Mouse (Mus musculus) gastrocnemius, adult 2 months (tissue): ENCODE measurements around the gene En1. TPM values are rescaled to one million over a fixed set of nuclear protein-coding genes. Genes with fewer than 3 reads are reported as not detected.

Experiments used
- DNase-seq: peaks from one replicate; pipeline ENCODE4 v3.0.0; 2022
- H3K27ac ChIP-seq: fragments of 200-600 bp; 2 replicates; pipeline ENCODE4 v1.8.1; 2022; ENCODE audit warnings: mild to moderate bottlenecking
- H3K4me3 ChIP-seq: fragments of 200-600 bp; 2 replicates; pipeline ENCODE4 v1.8.1; 2022; ENCODE audit warnings: mild to moderate bottlenecking, moderate library complexity
- CTCF ChIP-seq: fragments of 200-600 bp; IDR thresholded peaks from 2 replicates; pipeline ENCODE4 v1.8.1; 2022; ENCODE audit warnings: antibody characterized with exemption, mild to moderate bottlenecking, moderate library complexity
- intact Hi-C: fragments of 180-260 bp; cut with DNase I; formaldehyde crosslinking; loops from one replicate; pipeline ENCODE4 v1.15.1; 2025
- total RNA-seq, 2 experiments: library from RNA; stranded (reverse); gene quantifications; 2 replicates each; pipeline ENCODE4 v1.2.3; 2021

The En1 gene
- total RNA-seq, 2 experiments from 2014 or later, result 7.0 to 10.2 TPM

DNA sequence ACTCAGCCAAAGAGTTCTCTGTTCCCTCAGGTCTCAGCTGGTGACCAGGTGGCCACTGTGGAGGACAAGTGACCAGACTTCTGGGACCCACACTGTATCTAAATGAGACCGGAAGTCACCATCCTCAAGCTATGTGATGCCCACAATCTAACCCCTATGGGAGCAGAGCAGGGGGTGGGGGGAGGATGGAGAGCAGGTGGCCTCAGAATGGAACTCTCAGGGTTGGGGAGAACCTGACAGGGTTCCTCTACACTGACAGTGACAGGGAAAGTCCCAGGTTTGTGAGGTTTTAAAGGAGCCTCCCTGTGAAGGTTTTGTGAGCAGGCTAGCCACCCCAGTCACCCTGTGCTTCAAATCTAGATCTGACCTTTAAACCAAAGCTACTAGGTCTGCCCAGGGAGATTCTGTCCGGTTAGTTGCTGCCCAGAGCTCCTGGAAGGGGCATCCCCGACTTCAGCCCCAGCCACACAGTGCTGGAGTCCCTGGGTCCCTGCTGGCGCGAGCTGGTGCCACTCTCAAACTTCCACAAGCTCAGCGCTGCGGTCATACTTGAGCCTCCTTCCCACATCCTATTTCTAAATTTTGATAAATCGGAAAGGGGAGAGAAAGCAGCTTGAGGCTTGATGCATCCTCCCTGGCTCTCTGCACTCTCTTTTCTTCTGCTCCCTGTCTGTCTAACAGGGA, 8.8 kb upstream of the En1 start:
- Histone ChIP-seq H3K4me3 (no peak overlapping the region), H3K27ac (no peak overlapping the region)
- DNase-seq, result no peak
- intact Hi-C loops, result loop anchor here (5.0 kb wide), 1 partner anchor 459 kb away; no protein-coding TSS in a partner anchor
- no peak for TF ChIP-seq CTCF

DNA sequence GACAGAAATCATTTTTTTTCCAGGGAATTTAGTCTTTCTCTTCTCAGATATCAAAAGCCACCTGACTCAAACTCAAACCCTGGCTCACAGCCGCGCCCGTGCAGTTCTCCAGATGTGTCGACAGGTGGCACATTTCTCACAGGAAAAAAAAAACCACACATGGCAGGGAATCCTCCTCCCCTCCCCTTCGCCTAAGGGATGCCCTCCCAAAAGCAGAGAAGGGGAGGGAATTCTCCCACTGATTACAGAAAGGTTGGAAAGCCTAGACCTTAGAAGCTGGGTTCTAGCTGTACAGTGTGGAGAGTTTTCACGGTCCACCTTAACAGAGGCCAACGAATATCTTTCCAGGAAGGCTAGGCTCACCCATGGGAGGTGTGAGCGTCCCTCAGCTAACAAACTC, 7.6 kb upstream of the En1 start:
- TF ChIP-seq CTCF, result peak; percentile 80
- no peak overlapping the region for H3K4me3 ChIP-seq
- peak; percentile 59 for DNase-seq
- intact Hi-C loops, result loop anchor here (2.0 to 5.0 kb wide), 3 partner anchors 93 to 586 kb away; no protein-coding TSS in a partner anchor
- no peak overlapping the region for H3K27ac ChIP-seq

DNA sequence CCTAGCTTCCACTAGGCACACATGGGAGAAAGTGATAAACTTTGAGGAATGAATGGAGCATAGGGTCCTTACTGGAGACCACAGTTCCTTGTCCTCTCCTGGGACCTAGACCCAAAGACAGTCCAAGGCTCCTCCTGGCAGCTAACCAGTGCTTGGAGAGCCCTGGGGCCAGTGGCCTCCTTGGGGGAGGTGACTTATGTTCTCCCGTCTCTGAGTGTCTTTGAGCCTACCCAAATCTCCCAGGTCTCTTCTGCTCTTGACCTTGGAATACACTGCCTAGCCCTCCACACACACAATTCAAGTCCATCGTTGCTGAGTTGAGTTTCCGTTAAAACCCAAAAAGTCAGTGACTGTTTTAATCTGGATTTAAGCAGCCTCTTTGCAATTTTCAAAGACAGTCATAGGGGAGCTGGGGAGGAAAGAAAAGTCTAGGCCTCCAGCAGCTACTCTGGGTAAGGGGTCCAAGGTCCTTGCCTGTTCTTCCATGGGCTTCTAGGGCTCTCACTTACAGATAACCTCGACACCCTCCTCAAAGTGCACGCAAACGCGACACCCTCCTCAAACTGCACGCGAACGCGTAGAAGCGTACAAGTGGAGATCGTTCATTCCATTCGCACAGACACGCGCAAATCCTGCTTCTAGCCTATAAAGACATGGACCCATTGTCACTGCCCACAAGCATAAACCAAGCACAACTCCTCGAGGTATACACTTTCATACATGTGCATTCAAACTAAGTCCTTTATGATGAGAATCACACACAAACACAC, 6.6 kb upstream of the En1 start:
- intact Hi-C loops, result loop anchor here (2.0 to 5.0 kb wide), 2 partner anchors 92 to 585 kb away; no protein-coding TSS in a partner anchor
- DNase-seq, result no peak
- TF ChIP-seq CTCF, result no peak
- H3K27ac ChIP-seq, result no peak overlapping the region
- peak overlapping the region; percentile 75 for H3K4me3 ChIP-seq

DNA sequence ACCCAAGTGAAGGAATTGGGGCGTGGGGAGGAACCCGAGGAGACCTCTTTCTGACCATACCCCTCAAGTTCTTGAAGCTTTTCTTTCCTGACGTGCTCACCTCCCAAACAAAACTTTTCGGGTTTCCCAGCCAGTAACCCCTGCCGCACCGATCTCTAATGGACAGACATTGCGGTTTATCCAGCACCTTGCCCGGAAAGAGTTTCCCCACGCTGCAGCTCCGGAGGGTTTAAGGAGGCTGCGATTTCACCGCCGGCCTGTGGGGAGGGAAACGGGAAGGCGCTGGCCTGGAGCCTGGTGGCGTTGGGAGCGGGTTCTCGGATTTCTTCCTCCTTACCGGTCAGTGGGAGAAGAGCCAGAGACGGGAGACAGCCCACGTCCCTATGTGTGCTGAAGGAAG, 5.9 kb upstream of the En1 start:
- intact Hi-C loops, result loop anchor here (5.0 kb wide), 1 partner anchor 91 kb away; no protein-coding TSS in a partner anchor
- H3K27ac ChIP-seq, result peak overlapping the region; percentile 59; the same call in 1 of the 2 replicates
- DNase-seq, result peak; percentile 90
- peak overlapping the region; percentile 75 for H3K4me3 ChIP-seq
- TF ChIP-seq CTCF, result peak; percentile 48

DNA sequence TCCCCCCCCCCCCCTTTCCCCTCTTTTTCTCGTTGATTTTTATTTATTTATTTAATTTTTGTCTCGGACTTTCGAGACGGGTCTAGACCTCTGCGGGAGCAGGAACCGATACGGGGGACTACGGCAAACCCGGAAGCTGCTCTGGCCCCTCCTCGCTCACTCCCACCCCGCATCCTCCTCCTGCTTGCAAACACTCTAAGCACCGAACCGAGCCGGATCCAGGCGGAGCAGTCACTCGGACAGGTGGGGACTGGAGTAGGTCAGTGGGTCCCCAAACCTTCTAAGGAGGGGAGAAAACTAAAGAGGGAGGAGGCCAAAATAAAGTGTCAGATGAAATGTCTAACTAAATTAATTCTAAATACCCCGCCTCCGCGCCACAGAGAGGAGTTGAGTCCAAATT, 5.4 kb upstream of the En1 start:
- TF ChIP-seq CTCF, result no peak
- H3K27ac ChIP-seq, result peak overlapping the region; percentile 59; the same call in 1 of the 2 replicates
- DNase-seq, result peak; percentile 58
- intact Hi-C loops, result loop anchor here (5.0 kb wide), 1 partner anchor 91 kb away; no protein-coding TSS in a partner anchor
- H3K4me3 ChIP-seq, result peak overlapping the region; percentile 75

DNA sequence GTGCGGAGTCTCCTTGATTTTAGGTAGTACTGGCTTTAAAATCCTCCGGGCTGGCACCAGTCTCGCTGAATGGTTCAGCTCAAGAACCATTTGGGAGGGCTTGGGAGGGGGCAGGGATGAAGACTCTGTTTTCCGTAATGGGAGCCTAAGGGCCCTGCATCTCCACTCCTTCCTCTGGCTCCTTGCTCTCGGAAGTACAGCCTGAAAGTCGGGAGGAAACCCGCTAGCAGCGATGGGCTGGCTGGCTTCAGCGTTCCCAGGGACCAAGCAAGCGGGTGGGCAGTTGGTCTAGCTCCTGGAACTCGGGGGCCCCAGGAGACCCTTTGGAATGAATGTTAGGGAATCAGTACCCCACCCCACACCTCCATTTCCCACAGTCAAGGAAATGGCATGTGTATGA, 4.9 kb upstream of the En1 start:
- peak overlapping the region; percentile 75 for H3K4me3 ChIP-seq
- intact Hi-C loops, result loop anchor here (5.0 kb wide), 1 partner anchor 90 kb away; no protein-coding TSS in a partner anchor
- no peak for DNase-seq
- H3K27ac ChIP-seq, result peak overlapping the region; percentile 59; the same call in 1 of the 2 replicates
- no peak for TF ChIP-seq CTCF

DNA sequence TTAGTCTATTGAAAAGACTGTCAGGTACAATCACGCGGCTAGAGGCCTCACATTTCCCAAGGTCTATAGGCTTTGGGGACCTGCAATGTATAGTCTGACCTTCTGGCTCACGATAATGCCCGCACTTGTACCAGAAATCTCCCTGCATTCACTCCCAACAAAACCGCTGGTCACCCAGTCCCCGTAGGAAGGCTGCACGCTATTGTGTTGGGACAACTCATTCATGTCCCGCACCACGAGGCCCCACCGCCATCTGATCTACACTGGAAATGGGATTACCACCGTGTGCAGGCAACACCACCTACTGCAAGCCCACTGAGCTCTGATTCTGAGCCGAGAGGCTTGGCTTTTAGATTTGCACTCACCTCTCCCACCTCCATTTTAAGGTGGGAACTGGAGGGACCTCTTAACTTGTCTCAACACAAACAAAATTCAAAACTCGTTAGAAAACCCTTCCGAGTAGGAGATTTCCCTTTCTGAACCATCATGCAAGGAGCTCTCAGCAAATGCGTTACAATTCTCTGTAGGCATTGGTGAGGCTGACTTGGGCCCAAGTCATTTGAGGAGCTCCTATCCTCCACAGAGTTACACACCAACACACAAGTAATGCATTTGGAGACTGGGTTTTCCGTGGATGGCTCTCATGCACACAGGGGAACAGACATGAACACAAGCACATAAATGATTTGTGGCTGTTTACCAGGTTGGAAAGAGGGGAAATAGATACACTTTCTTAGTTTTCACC, 3.9 kb upstream of the En1 start:
- H3K27ac ChIP-seq, result no peak overlapping the region
- DNase-seq, result no peak
- no peak overlapping the region for H3K4me3 ChIP-seq
- intact Hi-C loops, result loop anchor here (5.0 kb wide), 1 partner anchor 89 kb away; no protein-coding TSS in a partner anchor
- no peak for TF ChIP-seq CTCF

DNA sequence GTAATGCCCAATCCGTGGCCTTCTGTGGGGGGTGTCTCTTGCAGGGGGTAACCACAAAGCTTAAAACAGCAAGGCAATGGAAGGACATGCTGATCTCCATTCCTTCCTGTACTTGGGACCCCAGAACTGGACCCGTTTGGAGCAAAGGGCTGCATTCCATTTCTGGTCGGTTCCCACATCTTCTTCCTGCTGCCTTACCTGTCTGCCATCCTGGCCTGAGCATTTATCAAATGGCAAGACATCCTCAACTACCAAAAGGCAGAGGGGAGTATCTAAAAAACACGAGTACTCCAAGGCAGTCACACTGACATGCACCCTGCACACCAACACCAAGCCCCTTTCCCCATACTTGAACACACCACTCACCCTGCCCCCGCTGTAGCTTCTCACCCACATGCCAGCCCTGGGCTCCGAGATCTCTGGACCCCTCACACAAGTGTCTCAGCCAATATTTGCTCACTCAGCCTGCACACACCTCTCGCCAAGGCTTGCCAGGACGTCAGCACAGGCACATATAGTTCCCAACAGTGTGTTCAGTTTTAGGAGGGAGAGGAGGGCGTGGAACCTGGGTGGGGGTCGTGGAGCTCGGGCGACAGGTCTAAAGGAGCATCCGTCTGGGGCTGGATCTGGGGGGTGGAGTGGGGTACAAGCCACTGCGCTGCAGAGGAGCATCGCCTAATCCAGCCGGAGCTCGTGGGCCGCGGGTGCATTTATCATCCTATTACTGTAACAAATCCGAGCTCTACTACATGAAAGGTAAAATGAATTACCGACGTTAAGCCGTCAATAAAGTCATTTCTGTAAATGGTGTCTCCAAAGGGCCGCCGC, 2.7 kb upstream of the En1 start:
- TF ChIP-seq CTCF, result no peak
- intact Hi-C loops, result loop anchor here (5.0 kb wide), 2 partner anchors 88 to 158 kb away; no protein-coding TSS in a partner anchor
- DNase-seq, result no peak
- peak overlapping the region; percentile 30 for H3K4me3 ChIP-seq
- H3K27ac ChIP-seq, result no peak overlapping the region

DNA sequence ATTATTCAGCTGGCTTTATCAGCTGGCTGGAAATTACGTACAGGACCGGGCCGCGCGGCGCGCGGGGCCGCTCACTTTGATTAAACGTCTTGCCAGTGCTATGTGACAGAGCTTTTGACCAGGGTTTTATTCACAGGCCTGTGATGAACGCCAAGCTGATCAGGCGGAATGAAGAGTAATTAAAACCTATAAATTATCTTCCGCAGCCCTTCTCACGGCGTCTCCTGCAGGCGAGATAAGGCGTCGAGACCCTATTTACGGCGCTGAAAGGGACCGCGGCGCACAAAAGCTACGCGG, 2.1 kb upstream of the En1 start:
- Histone ChIP-seq H3K27ac (no peak overlapping the region), H3K4me3 (peak overlapping the region; percentile 30)
- DNase-seq, result no peak
- TF ChIP-seq CTCF, result no peak
- intact Hi-C loops, result loop anchor here (5.0 kb wide), 1 partner anchor 157 kb away; no protein-coding TSS in a partner anchor

DNA sequence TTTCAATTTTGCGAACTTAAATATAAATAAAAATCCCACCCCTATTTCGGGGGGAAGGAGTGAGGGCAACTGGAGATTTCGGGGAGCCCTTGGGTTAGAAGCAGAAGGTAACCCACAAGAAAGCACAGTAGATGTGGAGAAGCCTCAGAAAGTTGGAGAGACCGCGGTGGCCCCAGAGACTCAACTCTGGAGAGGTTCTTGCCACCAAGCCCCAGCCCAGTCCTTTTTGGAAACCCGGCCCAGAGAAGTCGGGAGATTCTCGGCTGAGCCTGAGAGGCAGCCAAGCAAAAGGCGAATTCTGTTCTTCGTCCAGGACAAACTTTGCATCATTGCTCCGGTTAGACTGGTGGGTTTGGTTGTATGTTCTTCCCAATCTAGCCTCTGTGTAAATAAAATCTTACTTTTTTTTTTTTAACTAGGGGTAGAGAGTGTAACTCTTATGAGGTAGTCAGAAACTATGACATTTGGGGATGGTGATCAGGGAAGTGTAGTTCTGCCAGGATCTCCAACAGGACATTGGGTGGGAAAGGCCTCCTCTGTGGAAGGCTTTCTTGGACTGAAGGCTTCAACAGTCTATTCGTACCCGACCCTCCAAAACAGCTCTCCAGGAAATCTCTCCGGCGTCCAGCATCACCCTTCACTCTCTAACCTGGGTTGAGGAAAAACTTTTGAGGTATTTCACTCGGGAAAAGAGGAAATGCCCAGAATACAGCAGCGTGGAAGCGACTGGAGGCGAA, 1.5 kb upstream of the En1 start:
- intact Hi-C loops, result loop anchor here (5.0 kb wide), 1 partner anchor 157 kb away; no protein-coding TSS in a partner anchor
- H3K4me3 ChIP-seq, result peak overlapping the region; percentile 49
- no peak for DNase-seq
- peak overlapping the region; percentile 73; the same call in 1 of the 2 replicates for H3K27ac ChIP-seq
- no peak for TF ChIP-seq CTCF

DNA sequence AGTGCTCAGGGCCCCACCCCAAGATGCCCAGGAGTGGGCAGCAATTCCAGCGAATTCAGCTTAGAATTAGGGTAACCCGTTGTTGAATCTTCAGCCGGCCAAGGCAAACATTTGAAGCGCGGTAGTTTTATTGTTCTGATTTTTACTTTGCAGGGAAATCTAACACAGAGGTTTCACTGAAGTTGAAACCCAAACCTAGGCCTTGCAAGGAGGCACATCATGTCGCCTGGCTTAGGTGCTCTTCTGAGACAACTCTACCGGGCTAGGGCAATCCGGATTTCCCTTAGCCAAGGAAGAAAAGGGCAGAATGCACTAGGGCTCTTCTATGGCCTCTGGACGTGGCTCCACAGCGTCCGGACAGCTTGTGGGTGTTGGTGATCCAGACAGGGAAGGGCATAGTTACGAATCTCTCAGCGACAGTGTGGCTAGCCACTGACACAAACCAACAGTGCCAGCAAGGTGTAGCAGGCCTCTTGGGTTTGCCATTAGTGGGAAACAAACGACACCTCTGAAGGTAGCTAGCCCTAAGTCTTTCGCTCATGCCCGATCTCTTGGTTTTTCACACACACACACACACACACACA, 873 bp upstream of the En1 start:
- no peak for TF ChIP-seq CTCF
- Histone ChIP-seq H3K27ac (peak overlapping the region; percentile 73), H3K4me3 (peak overlapping the region; percentile 49)
- DNase-seq, result no peak
- intact Hi-C loops, result loop anchor here (5.0 kb wide), 1 partner anchor 156 kb away; no protein-coding TSS in a partner anchor
